Mouse (Mus musculus) thymus, adult 2 months (tissue): ENCODE measurements around the gene Gm16381. TPM values are rescaled to one million over a fixed set of nuclear protein-coding genes. Genes with fewer than 3 reads are reported as not detected.
"Not testable (repeated sequence)": the region's sequence is repeated elsewhere in the genome, so short reads cannot be mapped to it uniquely, and the experiment has no call there.

ENCODE experiments used
- DNase-seq: peaks from one replicate; pipeline ENCODE4 v3.0.0; 2021
- H3K27ac ChIP-seq: fragments of 200-500 bp; 2 replicates; pipeline ENCODE4 v1.5.1; 2012; ENCODE audit warnings: low read length, control low read depth; ENCODE audit not compliant: control insufficient read depth, insufficient read depth
- H3K27me3 ChIP-seq: fragments of 200-500 bp; 2 replicates; pipeline ENCODE4 v1.6.1; 2012; ENCODE audit warnings: mild to moderate bottlenecking, low read length, moderate library complexity, mixed read lengths; ENCODE audit not compliant: control insufficient read depth, insufficient read depth
- H3K36me3 ChIP-seq: fragments of 200-500 bp; 2 replicates; pipeline ENCODE4 v1.6.1; 2012; ENCODE audit warnings: mild to moderate bottlenecking, low read length, moderate library complexity; ENCODE audit not compliant: control insufficient read depth, insufficient read depth
- H3K4me1 ChIP-seq: fragments of 200-500 bp; replicated peaks from 2 replicates; pipeline ENCODE4 v1.6.1; 2012; ENCODE audit warnings: low read length; ENCODE audit not compliant: control insufficient read depth, insufficient read depth
- H3K4me3 ChIP-seq: fragments of 200-500 bp; 2 replicates; pipeline ENCODE4 v1.5.1; 2012; ENCODE audit warnings: mild to moderate bottlenecking, low read length, control low read depth, moderate library complexity; ENCODE audit not compliant: control insufficient read depth, insufficient read depth
- WGBS: fragments of 180-500 bp; shearing (Covaris S2); methylation state at CpG from one replicate; pipeline ENCODE4 v1.1.7; 2018; 5-methylcytosine and 5-hydroxymethylcytosine counted together
- polyA plus RNA-seq: library from polyadenylated mRNA; depleted of rRNA; stranded (reverse); fragments of >200 nt; gene quantifications from 2 replicates; pipeline ENCODE4 v1.2.3, GENCODE M21; 2012; rRNA removed

Gm16381 gene
- not detected in 2 replicates for polyA plus RNA-seq

DNA sequence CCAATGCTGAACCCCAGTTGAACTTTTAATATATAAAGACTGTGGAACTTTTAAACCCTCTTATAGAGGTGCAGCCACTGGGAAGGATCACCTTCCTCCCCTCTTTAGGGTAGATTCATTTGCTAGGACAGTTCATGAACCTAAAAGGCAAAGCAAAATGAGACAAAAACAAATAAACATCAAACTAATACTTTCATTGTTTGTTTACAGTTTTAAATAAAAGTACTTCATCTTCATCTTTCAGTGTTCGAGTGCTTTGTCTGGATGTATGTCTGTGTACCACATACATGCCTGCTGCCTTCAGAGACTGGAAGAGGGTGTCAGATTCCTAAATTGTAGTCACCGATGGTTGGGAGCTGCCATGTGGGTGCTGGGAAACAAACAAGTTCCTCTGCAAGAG, at the start of gene Gm16381:
Gene Gm16381, minus strand, starts transcription at position 101 of the 400 bp plus-strand sequence.
- H3K4me1 ChIP-seq, H3K4me3 ChIP-seq, H3K27ac ChIP-seq, H3K27me3 ChIP-seq, H3K36me3 ChIP-seq, DNase-seq: not testable (repeated sequence)
- WGBS, result 80% methylated on average over 2 of the region's 2 CpGs

DNA sequence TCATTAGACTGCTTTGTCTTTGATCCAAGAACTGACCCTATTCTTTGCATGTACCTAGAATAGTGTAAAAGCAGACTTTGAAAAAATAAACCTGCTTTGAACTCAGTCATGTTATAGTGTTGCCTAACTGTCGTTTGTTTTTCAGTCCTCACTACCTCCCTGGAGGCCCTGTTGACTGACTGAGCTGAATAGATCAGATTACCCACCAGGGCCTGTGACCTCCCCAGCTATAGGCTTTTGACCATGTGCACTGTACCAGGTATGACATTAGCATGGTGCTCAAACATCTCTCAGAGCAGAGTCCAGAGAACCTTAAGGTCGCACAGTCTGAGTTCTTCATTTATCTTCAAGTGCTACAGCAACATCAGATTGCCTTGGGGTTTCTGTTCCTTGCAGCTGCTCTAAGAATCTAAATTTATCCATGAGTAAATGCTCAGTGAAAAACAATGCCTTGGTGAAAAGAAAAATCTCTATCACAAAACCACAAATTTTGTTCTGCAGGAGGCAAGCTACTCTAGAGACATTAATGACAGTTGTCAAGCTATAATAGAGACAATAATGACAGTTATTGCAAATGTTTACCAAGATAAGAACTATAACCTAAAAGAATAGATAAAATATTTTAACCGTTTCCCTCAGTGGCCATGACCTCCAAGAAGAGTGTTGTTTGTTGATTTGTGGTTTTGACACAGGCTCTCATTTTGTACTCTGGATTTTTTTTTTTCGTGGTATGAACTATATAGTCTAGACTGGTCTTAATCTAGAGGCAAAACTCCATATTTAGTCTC, 8.7 kb upstream of the Gm16381 start:
- not testable (repeated sequence) for H3K4me3 ChIP-seq, DNase-seq, H3K36me3 ChIP-seq, H3K4me1 ChIP-seq, H3K27ac ChIP-seq, H3K27me3 ChIP-seq
- WGBS, result 59% methylated on average over 2 of the region's 4 CpGs

DNA sequence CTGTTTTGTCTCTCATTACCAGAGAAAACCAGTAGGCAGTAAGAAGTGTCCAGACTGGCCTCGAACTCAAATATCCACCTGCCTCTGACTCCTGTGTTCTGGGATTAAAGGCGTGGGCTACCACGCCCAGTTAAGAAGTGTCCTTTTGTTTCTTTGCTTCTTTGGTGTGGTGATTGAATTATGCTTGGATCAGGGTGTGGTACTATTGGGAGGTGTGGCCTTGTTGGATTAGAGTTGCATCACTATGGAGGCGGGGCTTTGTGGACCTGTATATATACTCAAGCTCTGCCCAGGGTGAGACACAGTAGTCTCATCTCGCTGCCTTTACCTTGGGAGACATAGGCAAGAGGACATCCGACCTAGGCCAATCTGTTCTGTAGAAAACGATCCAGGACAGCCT, 25.9 kb downstream of the Gm16381 start, which contains the start of gene Gm4027:
Gene Gm4027, plus strand, starts transcription at position 301 of the 400 bp plus-strand sequence.
- H3K4me3 ChIP-seq, H3K27me3 ChIP-seq, DNase-seq, H3K4me1 ChIP-seq, H3K36me3 ChIP-seq, H3K27ac ChIP-seq: not testable (repeated sequence)
- WGBS, result 92% methylated on average over 6 of the region's 7 CpGs

DNA sequence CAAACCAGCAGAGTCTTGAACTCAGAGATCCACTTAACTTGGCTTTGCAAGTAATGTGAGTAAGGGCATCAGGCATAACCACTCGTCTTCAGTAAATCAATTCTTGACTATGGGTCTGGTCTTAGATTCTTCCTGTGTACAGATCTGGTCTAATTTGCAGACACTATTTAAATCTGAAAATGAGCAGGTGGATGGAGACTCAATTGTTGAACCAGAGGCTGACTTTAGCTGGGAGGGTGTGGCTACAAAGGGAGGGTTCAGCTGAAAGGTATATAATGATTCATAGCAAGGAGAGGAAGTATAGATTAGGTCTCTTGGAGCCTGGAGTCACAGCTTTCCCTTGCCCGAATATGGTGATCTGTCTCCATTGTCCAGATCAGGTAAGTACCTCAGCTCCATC, 42.0 kb downstream of the Gm16381 start, which contains the start of gene Oog1:
Gene Oog1, plus strand, starts transcription at position 301 of the 400 bp plus-strand sequence.
- WGBS, result 90% methylated on average over 1 of the region's 2 CpGs
- H3K27me3 ChIP-seq, H3K27ac ChIP-seq, H3K4me1 ChIP-seq, DNase-seq, H3K4me3 ChIP-seq, H3K36me3 ChIP-seq: not testable (repeated sequence)

DNA sequence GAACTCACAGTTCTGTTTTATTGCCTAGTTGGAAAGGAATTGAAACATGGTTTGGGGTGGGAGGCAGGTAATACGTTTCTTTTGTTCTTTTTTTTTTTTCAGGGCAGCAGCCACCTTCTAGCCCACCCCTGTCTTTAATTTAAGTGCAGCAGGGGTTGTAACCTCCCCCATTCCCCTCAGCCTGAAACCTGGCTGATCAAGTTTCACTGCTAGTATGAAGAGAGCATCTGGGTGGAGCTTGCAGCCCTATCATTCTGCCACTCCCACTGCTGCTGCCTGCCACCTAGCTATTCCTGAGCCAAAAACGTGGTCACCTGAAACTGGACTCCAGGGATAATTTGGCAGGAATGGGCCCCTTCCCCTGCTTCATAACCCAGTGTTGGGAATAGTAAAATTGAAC, 43.0 kb downstream of the Gm16381 start:
- H3K27me3 ChIP-seq, H3K4me3 ChIP-seq, H3K36me3 ChIP-seq, DNase-seq, H3K27ac ChIP-seq, H3K4me1 ChIP-seq: not testable (repeated sequence)
- 12% methylated on average over 2 of the region's 2 CpGs for WGBS

Other genes starting within 250 kb of the Gm16381 start
- 10.5 and 17.5 TPM in 2 replicates for gene Slirp, start 200.7 kb downstream of the Gm16381 start, polyA plus RNA-seq
- gene Alkbh1, start 200.6 kb downstream of the Gm16381 start, polyA plus RNA-seq, result 36.1 and 42.7 TPM in 2 replicates
- 14.3 and 16.8 TPM in 2 replicates for gene Snw1, start 172.3 kb downstream of the Gm16381 start, polyA plus RNA-seq
- gene Gm5788, start 149.9 kb downstream of the Gm16381 start, polyA plus RNA-seq, result not detected in 2 replicates
- gene Gm8300, start 130.3 kb downstream of the Gm16381 start, polyA plus RNA-seq, result not detected in 2 replicates
- gene Oog1, start 41.9 kb downstream of the Gm16381 start, polyA plus RNA-seq, result 0.07 TPM in 1 of 2 replicates, not detected in the other
- not detected in 2 replicates for gene Gm4027, start 25.8 kb downstream of the Gm16381 start, polyA plus RNA-seq
- not detected in 2 replicates for gene Gm21319, start 131.1 kb upstream of the Gm16381 start, polyA plus RNA-seq
- not detected in 2 replicates for gene Gm21936, start 150.9 kb upstream of the Gm16381 start, polyA plus RNA-seq
- gene BB287469, start 172.0 kb upstream of the Gm16381 start, polyA plus RNA-seq, result not detected in 2 replicates
- gene Gm2001, start 197.7 kb upstream of the Gm16381 start, polyA plus RNA-seq, result not detected in 2 replicates
- gene Gm2016, start 229.5 kb upstream of the Gm16381 start, polyA plus RNA-seq, result not detected in 2 replicates